In the genomic region with DNA sequence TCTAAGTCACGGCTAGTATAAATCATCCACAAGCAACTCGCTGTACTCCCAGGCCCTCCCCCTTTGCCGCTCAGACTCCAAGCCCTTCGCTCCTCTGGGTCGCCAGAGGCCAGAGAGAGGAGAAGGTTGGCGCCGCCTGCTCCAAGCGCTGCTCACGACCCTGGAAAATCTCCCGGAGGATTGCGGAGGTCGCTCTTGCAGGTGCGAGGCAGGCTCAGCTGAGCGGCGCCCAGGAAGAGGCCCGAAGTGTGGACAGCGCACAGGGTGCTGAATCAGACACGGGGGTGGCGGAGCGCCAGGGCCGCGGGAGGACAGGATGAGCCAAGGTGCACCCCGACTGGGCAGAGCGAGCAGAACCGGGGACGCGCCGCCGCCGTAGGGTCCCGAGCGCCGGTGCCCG, we compare ENCODE assay signal across 1 mouse cellular context.
TF ChIP-seq lines count a peak whose summit lies in the region.

No protein-coding gene starts in this region.

TF ChIP-seq in MEL, 35 proteins besides CTCF, POLR2A, EP300 and RAD21:
- TF ChIP-seq GABPA (IDR thresholded peaks at IDR 0.05; ENCODE audit: low read depth, low read length) = no peak
- peak; percentile 79 for TF ChIP-seq SIN3A (IDR thresholded peaks at IDR 0.05; ENCODE audit: low read length)
- TF ChIP-seq TAL1 (IDR thresholded peaks at IDR 0.05; ENCODE audit: low read length) = no peak
- TF ChIP-seq MXI1 (IDR thresholded peaks at IDR 0.05; ENCODE audit: low read depth, low read length) = peak; percentile 55
TF ChIP-seq in MEL: peak in this region for 2.
